Mouse (Mus musculus) heart, embryonic 11.5 days (tissue): ENCODE data around the gene Epo. TPM values are rescaled to one million over a fixed set of nuclear protein-coding genes. Genes with fewer than 3 reads are reported as not detected.

ENCODE experiments used
- ATAC-seq: fragments of 200-750 bp; cut with Nextera tagmentation; replicated peaks from 2 replicates; pipeline ENCODE4 v1.8.0; 2017; ENCODE audit warnings: moderate library complexity; ENCODE audit not compliant: insufficient number of reproducible peaks, low FRiP score, low TSS enrichment
- H3K27ac ChIP-seq: fragments of 300-500 bp; sonication (generic); 2 replicates; pipeline ENCODE4 v1.5.1; 2014; ENCODE audit warnings: mild to moderate bottlenecking, low read depth, low read length
- H3K27me3 ChIP-seq: fragments of 300-500 bp; sonication (generic); 2 replicates; pipeline ENCODE4 v1.6.1; 2014; ENCODE audit warnings: mild to moderate bottlenecking, low read length, mixed read lengths; ENCODE audit not compliant: control insufficient read depth, insufficient read depth
- H3K36me3 ChIP-seq: fragments of 300-500 bp; sonication (generic); 2 replicates; pipeline ENCODE4 v1.6.1; 2014; ENCODE audit warnings: mild to moderate bottlenecking, low read length, moderate library complexity, mixed read lengths; ENCODE audit not compliant: control insufficient read depth, insufficient read depth
- H3K4me1 ChIP-seq: fragments of 300-500 bp; sonication (generic); 2 replicates; pipeline ENCODE4 v1.6.1; 2014; ENCODE audit warnings: low read length; ENCODE audit not compliant: control insufficient read depth, insufficient read depth
- H3K4me2 ChIP-seq: fragments of 300-500 bp; sonication (generic); 2 replicates; pipeline ENCODE4 v1.6.1; 2014; ENCODE audit warnings: mild to moderate bottlenecking, moderate library complexity
- H3K4me3 ChIP-seq: fragments of 300-500 bp; sonication (generic); 2 replicates; pipeline ENCODE4 v1.5.1; 2014; ENCODE audit warnings: low read depth, low read length
- H3K9ac ChIP-seq: fragments of 300-500 bp; sonication (generic); 2 replicates; pipeline ENCODE4 v1.6.1; 2014; ENCODE audit warnings: mild to moderate bottlenecking, low read depth, low read length, moderate library complexity
- H3K9me3 ChIP-seq: fragments of 300-500 bp; sonication (generic); replicated peaks from 2 replicates; pipeline ENCODE4 v1.6.1; 2016; ENCODE audit warnings: low read length; ENCODE audit not compliant: control insufficient read depth
- WGBS: fragments of 180-500 bp; shearing (Covaris S2); extraction: QIAGEN DNeasy Blood & Tissue Kit; methylation state at CpG from one replicate; pipeline ENCODE4 v1.1.7; 2014; ENCODE audit not compliant: insufficient replicate concordance; 5-methylcytosine and 5-hydroxymethylcytosine counted together
- polyA plus RNA-seq: library from polyadenylated mRNA; unstranded; fragments of >200 nt; fragmentation: Nextera tagmentation; extraction: Ambion mirVana; gene quantifications from 2 replicates; pipeline ENCODE4 v1.2.1, GENCODE M21; 2014

The Epo gene
- polyA plus RNA-seq, 1 experiment from 2014 or later: not detected

DNA sequence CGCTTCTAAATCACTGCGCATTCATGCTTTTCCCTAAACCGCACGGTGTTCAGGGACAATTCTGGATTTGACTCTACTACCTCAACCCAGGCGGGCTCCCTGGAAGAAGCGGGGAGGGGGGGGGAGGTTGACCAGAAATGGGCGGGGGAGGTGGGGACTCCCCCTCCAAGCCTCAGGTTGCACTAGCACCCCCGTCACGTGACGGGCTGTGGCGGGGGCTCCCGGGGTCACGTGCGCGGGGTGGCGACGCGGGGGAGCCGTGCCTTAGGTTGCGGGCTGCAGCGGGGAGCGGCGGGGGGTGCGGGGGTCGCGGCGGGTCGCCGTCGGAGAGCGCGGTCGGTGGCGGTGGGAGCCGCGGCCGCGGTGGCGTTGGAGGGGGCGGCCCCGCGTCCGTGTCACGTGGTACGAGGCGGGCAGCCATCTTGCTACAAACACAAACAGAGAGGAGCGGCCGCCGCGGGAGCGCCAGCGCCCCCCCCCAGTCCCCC lies 23.0 kb downstream of the Epo start:
- Histone ChIP-seq H3K36me3 (no peaks in the 10 kb centered on the region), H3K27ac (peak overlapping the region; percentile 78), H3K4me3 (peak overlapping the region; percentile 89), H3K9me3 (no peaks in the 10 kb centered on the region), H3K4me1 (peaks cover 23% of the 10 kb centered on the region), H3K9ac (peak overlapping the region; percentile 99), H3K27me3 (no peaks in the 10 kb centered on the region), H3K4me2 (peak overlapping the region; percentile 95)
- 2% methylated on average over 31 of the region's 52 CpGs for WGBS
- ATAC-seq: peak; percentile 63

DNA sequence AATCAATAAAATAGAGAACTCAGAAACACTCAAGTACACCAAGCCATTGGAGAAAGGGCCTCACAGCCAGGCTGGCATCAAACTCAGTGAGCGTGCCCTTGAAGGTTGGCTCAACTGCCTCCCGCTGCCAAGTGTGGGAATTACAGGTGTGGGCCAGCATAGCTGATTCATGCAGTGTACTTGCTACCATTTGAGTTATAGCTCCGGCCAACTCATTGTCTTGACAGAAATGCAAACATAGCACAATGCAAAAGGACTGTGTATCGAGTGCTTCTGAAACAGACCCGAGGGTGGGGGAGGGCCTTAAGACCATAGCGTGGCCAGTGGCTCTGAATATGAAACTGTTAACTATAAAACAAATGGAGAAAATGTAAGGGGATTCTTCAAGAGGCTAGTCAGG lies 29.0 kb downstream of the Epo start:
- Histone ChIP-seq H3K27ac (no peak overlapping the region), H3K4me1 (peaks cover 11% of the 10 kb centered on the region)
- no peak for ATAC-seq

DNA sequence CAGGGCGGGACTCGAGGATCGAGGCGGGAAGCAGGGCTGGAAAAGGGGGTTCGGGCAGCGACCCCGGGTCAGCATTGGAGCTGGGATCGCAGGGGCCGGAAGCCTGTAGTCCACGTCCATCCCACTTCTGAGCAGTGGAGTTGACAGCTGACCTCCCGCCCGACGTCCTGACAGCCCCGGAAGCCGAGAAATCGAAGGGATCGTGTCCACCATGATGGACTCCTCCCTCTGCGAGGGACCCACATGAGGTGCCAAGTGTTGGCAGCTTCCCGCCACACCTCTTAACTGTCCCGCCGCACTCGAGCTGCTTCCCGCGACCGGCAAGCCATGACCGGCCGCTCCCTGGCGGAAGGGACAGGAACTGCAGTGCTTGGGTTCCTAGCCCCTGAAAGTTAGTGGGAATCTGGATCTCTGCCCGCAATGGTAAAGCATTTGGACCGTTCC lies 30.4 kb downstream of the Epo start:
- Histone ChIP-seq H3K36me3 (no peaks in the 10 kb centered on the region), H3K9ac (peak overlapping the region; percentile 75), H3K4me3 (peak overlapping the region; percentile 46), H3K9me3 (no peaks in the 10 kb centered on the region), H3K4me1 (peaks cover 11% of the 10 kb centered on the region), H3K27me3 (no peaks in the 10 kb centered on the region), H3K27ac (peak overlapping the region; percentile 87), H3K4me2 (peak overlapping the region; percentile 76)
- WGBS: under 1% methylated on average over 30 of the region's 30 CpGs
- peak; percentile 88 for ATAC-seq

More for the DNA sequence above, 29.0 kb downstream of the Epo start:
- Histone ChIP-seq H3K4me2 (no peak overlapping the region), H3K36me3 (no peaks in the 10 kb centered on the region), H3K4me3 (no peak overlapping the region), H3K27me3 (no peaks in the 10 kb centered on the region), H3K9me3 (no peaks in the 10 kb centered on the region), H3K9ac (no peak overlapping the region)
- WGBS: 80% methylated on average over 6 of the region's 6 CpGs

DNA sequence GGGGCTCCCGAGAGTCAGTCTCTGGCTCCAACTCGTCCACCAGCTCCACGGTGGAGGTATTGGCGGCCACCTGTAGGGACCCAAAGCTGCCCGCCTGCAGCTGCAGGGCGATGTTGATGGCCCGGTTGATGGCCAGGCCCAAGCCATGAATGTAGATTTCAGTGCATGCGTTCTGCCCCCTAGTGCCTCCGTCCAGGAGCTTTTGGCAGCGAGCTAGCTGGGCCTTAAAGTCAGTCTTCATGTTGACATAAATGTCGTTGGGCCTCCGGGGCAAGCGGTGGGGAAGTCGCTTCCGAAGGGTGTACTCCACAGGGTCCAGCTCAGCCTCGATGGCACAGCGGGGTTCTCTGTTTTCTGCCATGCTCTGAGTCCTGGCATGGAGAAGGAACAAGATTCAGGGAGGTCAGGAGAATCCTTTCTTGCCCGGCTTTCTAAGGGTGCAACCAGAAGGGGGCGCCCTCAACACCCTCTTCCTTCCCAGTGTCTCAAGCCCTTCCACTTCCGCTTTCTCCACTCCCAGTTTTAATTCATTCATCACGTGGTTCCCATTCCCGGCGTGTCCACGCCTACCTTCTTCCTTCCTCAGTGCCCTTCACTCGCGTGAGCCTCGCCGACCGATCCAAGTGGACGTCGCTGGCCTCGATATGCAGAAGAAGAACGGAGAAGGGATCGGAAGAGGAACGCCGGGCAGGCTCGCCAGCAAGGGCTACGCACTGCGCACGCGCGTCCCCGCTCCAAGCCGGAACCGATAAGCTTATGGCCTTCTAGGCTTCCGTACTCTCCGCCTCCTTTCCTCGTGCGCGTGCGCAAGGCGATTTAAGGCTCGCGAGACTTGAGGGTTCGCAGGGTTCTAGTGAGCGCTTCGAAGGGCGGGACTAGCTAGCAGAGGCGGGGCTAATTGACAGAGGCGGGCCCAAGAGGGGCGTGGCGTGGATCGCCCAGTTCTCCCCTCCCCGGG lies 31.1 kb downstream of the Epo start, which contains the start of gene Pop7:
Gene Pop7 (minus strand): TSS at position 810 of the 958 bp plus-strand sequence.
- ATAC-seq: peak; percentile 96
- Histone ChIP-seq H3K27ac (peak within 1 kb of the TSS; percentile 87), H3K27me3 (no peaks in the 10 kb centered on the region), H3K9ac (peak within 1 kb of the TSS; percentile 90), H3K9me3 (no peaks in the 10 kb centered on the region), H3K4me2 (peak within 1 kb of the TSS; percentile 76), H3K4me3 (peak within 1 kb of the TSS; percentile 46), H3K36me3 (no peaks in the 10 kb centered on the region), H3K4me1 (peaks cover 11% of the 10 kb centered on the region)
- 3% methylated on average over 64 of the region's 64 CpGs for WGBS

DNA sequence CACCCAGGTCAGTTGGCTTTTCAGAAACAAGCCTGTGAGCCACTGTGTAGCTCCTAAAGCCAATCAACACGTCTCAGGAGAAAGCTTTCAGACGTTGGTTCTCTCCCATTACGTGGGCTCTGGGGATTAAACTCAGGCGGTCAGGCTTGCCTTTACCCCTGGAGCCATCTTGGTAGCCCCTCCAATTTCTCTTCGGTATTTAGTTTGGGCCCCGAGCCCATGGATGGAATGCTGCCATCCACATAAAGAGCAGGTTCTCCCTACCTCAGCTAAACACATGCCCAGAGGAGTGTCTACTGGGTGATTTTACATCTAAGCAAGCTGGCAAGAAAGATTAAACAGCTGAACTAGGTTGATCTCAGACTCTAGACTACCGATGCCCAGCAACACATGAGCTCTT lies 32.9 kb downstream of the Epo start:
- Histone ChIP-seq H3K4me2 (no peak overlapping the region), H3K4me3 (no peak overlapping the region), H3K9ac (no peak overlapping the region), H3K27ac (no peak overlapping the region), H3K27me3 (no peaks in the 10 kb centered on the region), H3K4me1 (peaks cover 11% of the 10 kb centered on the region), H3K36me3 (no peaks in the 10 kb centered on the region), H3K9me3 (no peaks in the 10 kb centered on the region)
- 84% methylated on average over 7 of the region's 7 CpGs for WGBS
- ATAC-seq: no peak

DNA sequence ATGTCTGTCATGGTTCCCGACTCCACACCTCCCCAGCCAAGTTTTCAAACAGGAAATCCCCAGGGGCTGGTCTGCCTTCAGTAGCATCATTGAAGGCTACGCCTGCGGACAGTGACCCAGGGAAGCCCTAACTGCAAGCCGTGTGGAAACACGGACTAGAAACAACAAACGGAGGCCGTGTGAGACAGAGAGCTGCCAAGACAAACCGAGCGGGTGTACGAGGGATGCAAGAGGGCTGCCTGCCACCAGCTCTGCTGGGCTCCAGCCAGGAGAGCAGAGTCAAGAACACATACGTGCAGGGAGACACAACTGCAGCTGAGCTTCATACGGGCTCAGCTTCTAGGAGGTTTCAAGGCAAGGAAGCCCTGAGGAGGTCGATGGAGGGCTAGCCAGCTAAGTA lies 39.2 kb downstream of the Epo start:
- H3K27ac ChIP-seq: no peak overlapping the region
- no peak for ATAC-seq

DNA sequence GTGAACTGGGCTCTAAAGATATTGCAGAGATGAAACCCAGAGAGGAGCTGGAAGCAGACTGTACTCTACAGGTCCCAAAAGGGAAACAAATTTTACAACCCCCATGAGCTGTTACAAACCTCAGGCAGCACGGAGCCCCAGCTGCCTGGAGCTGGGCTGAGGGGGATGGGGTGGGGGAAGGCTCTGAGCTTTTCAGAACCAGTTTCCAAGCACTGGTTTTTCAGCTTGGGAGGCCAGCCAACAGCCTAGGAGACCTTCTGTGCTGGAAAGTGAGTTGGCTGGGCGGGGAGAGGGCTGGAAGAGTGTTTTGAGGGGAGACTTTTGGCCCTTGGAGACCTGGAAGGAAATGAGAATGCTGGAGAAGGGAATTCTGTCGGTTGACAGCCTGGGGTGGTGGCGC lies 41.5 kb downstream of the Epo start:
- ATAC-seq: no peak
- Histone ChIP-seq H3K27me3 (peaks cover under 1% of the 10 kb centered on the region; the same call in 1 of the 2 replicates), H3K4me3 (no peak overlapping the region), H3K9me3 (no peaks in the 10 kb centered on the region), H3K27ac (no peak overlapping the region), H3K36me3 (no peaks in the 10 kb centered on the region), H3K4me1 (no peaks in the 10 kb centered on the region), H3K9ac (no peak overlapping the region), H3K4me2 (no peak overlapping the region)
- WGBS: 57% methylated on average over 4 of the region's 4 CpGs

More for the DNA sequence above, 39.2 kb downstream of the Epo start:
- Histone ChIP-seq H3K9ac (no peak overlapping the region), H3K9me3 (no peaks in the 10 kb centered on the region), H3K36me3 (no peaks in the 10 kb centered on the region), H3K4me2 (no peak overlapping the region), H3K27me3 (no peaks in the 10 kb centered on the region), H3K4me3 (no peak overlapping the region), H3K4me1 (no peaks in the 10 kb centered on the region)
- WGBS: 66% methylated on average over 13 of the region's 13 CpGs

DNA sequence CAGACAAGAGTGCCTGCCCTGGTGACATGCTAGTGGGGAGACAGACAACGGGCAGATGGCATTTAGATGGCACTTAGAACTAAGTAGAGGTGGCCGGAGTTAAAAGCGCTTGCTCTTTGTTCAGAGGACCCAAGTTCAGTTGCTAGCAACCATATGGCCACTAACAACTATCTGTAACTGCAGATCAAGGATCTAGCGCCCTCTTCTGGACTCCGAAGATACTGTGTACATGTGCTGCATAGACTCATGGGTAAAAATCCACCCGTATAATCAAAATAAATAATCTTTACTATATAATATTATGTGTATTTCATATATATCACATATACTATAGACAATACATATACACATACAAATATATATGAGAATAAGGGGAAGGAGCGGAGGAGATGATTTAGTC lies 45.4 kb downstream of the Epo start:
- H3K4me2 ChIP-seq: no peak overlapping the region
- no peak overlapping the region for H3K27ac ChIP-seq
- H3K36me3 ChIP-seq: no peaks in the 10 kb centered on the region
- no peak overlapping the region for H3K4me3 ChIP-seq
- no peak overlapping the region for H3K9ac ChIP-seq
- H3K9me3 ChIP-seq: no peaks in the 10 kb centered on the region
- 77% methylated on average over 7 of the region's 7 CpGs for whole genome bisulfite sequencing
- ATAC-seq: no peak
- H3K4me1 ChIP-seq: 0 out of 2 replicates have a peak, but pooled peaks cover 3% of the 10 kb centered on the region
- H3K27me3 ChIP-seq: peaks cover 23% of the 10 kb centered on the region
